Mouse (Mus musculus) heart, adult 2 months (tissue): ENCODE results near the gene Tgm1.

Experiments used
- CTCF ChIP-seq: fragments of 200-600 bp; IDR thresholded peaks from 2 replicates; pipeline ENCODE4 v1.8.1; 2022; ENCODE audit warnings: antibody characterized with exemption, mild to moderate bottlenecking, moderate library complexity
- POLR2A ChIP-seq: fragments of 200-500 bp; IDR thresholded peaks from 2 replicates; pipeline ENCODE4 v1.6.1; 2011; ENCODE audit warnings: mild to moderate bottlenecking, low read depth, low read length, control low read depth; ENCODE audit not compliant: insufficient read depth

GRCm38 (mm10) chr14:55722438-55722945 lies 8.8 kb upstream of the Tgm1 start:
- no peak for TF ChIP-seq POLR2A
- TF ChIP-seq CTCF: no peak
